Mouse (Mus musculus) hindbrain, embryonic 12.5 days (tissue): ENCODE data around the gene Lipc. TPM values are rescaled to one million over a fixed set of nuclear protein-coding genes. Genes with fewer than 3 reads are reported as not detected.

ENCODE experiments used
- ATAC-seq: fragments of 200-750 bp; cut with Nextera tagmentation; 2 replicates; pipeline ENCODE4 v1.8.0; 2017; ENCODE audit warnings: moderate TSS enrichment; ENCODE audit not compliant: low FRiP score
- H3K27ac ChIP-seq: fragments of 300-500 bp; sonication (generic); 2 replicates; pipeline ENCODE4 v1.5.1; 2016; ENCODE audit warnings: mild to moderate bottlenecking
- H3K27me3 ChIP-seq: fragments of 300-500 bp; sonication (generic); 2 replicates; pipeline ENCODE4 v1.6.1; 2016; ENCODE audit warnings: mild to moderate bottlenecking
- H3K36me3 ChIP-seq: fragments of 300-500 bp; sonication (generic); 2 replicates; pipeline ENCODE4 v1.6.1; 2016; ENCODE audit warnings: mild to moderate bottlenecking
- H3K4me1 ChIP-seq: fragments of 300-500 bp; sonication (generic); 2 replicates; pipeline ENCODE4 v1.6.1; 2016
- H3K4me2 ChIP-seq: fragments of 300-500 bp; sonication (generic); replicated peaks from 2 replicates; pipeline ENCODE4 v1.6.1; 2016; ENCODE audit warnings: mild to moderate bottlenecking
- H3K4me3 ChIP-seq: fragments of 300-500 bp; sonication (generic); 2 replicates; pipeline ENCODE4 v1.5.1; 2016; ENCODE audit warnings: mild to moderate bottlenecking
- H3K9ac ChIP-seq: fragments of 300-500 bp; sonication (generic); 2 replicates; pipeline ENCODE4 v1.6.1; 2016; ENCODE audit warnings: mild to moderate bottlenecking, moderate library complexity
- H3K9me3 ChIP-seq: fragments of 300-500 bp; sonication (generic); replicated peaks from 2 replicates; pipeline ENCODE4 v1.6.1; 2016; ENCODE audit warnings: mild to moderate bottlenecking
- WGBS: fragments of 180-500 bp; shearing (Covaris S2); methylation state at CpG from one replicate; pipeline ENCODE4 v1.1.7; 2016; 5-methylcytosine and 5-hydroxymethylcytosine counted together
- polyA plus RNA-seq: library from polyadenylated mRNA; unstranded; fragments of >200 nt; fragmentation: Nextera tagmentation; extraction: Ambion mirVana; gene quantifications from 2 replicates; pipeline ENCODE4 v1.2.1, GENCODE M21; 2016

The Lipc gene
- polyA plus RNA-seq, 1 experiment from 2014 or later: 0.70 TPM

- WGBS: 91% methylated on average over 11 of the region's 11 CpGs
- no peaks in the 10 kb centered on the region for H3K36me3 ChIP-seq
- no peaks in the 10 kb centered on the region for H3K4me1 ChIP-seq
- H3K9me3 ChIP-seq: no peaks in the 10 kb centered on the region
- H3K27ac ChIP-seq: no peak overlapping the region
- H3K27me3 ChIP-seq: no peaks in the 10 kb centered on the region
- no peak overlapping the region for H3K4me2 ChIP-seq
- H3K4me3 ChIP-seq: no peak overlapping the region
- H3K9ac ChIP-seq: no peak overlapping the region
- ATAC-seq: no peak
Measured at GRCm38 (mm10) chr9:70902821-70903730, 49.0 kb downstream of the Lipc start.

DNA sequence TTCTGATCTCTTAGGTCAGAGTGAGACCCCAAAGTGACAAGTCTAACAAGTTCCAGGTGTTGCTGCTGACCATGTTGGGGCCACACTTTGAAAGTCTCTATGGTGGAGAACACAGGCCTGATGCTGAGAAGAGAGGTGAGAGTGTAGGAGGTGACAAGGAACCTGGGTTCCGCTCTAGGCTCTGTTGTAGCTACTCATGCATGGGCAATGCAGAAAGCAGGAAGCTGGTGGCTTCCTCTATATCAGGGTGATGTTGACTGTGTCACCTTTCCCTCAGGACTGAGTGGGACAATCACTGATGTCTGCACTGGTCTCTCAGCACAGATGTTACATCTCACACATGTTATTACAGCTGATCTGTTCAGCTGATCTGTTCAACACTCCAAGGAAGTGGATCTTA is 57.8 kb downstream of the Lipc start:
- Histone ChIP-seq H3K4me2 (no peak overlapping the region), H3K36me3 (no peaks in the 10 kb centered on the region), H3K27ac (no peak overlapping the region), H3K4me1 (no peaks in the 10 kb centered on the region), H3K4me3 (no peak overlapping the region), H3K9ac (no peak overlapping the region), H3K27me3 (no peaks in the 10 kb centered on the region), H3K9me3 (no peaks in the 10 kb centered on the region)
- ATAC-seq: no peak
- 100% methylated on average over 1 of the region's 1 CpGs for WGBS

DNA sequence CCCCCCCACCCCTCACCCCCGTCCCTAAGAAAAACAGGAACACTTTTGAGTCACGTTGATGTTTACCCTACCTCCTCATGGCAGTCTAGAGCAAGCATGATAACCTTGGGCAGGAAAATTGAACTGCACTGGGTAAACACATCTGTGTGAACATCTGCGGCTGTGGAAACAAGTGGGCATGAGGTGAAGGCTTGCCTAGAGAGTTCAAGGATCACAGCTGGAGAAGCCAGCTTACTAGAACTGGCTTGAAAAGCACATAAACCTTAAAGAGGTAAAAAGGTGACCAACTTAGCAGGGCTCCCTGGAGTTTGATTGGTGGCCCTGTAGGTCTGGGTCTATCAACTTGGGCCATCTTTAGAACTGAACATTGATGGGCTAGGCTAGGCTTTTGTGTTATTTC is 58.5 kb downstream of the Lipc start:
- Histone ChIP-seq H3K36me3 (no peaks in the 10 kb centered on the region), H3K9ac (no peak overlapping the region), H3K27ac (no peak overlapping the region), H3K27me3 (no peaks in the 10 kb centered on the region), H3K9me3 (no peaks in the 10 kb centered on the region), H3K4me3 (no peak overlapping the region), H3K4me2 (no peak overlapping the region), H3K4me1 (no peaks in the 10 kb centered on the region)
- no peak for ATAC-seq
- WGBS: 63% methylated on average over 3 of the region's 3 CpGs

DNA sequence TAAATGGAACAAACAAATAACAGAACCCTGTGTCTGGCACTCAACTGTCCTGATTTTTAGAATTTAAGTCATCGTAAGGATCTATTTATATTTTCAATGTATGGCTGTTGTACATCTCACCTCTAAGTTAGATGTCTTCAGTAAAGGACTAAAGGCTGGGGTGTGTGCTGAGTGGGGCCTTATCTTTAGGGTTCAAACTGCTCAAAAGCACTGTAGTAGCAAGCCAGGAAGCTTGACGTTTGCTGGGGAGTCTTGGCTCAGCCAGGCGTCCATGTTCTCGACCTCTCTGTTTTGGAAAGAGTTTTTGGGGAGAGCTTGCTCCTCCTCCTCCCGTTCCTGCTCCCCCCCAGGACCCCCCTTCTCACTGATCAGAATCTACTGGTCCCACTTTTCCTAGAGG is 59.4 kb downstream of the Lipc start:
- Histone ChIP-seq H3K36me3 (no peaks in the 10 kb centered on the region), H3K9me3 (no peaks in the 10 kb centered on the region), H3K9ac (no peak overlapping the region), H3K4me3 (no peak overlapping the region), H3K27me3 (no peaks in the 10 kb centered on the region), H3K4me2 (no peak overlapping the region), H3K27ac (no peak overlapping the region), H3K4me1 (no peaks in the 10 kb centered on the region)
- 83% methylated on average over 5 of the region's 5 CpGs for WGBS
- no peak for ATAC-seq

GRCm38 (mm10) chr9:70891431-70892133 is 60.4 kb downstream of the Lipc start:
- Histone ChIP-seq H3K4me3 (no peak overlapping the region), H3K27me3 (no peaks in the 10 kb centered on the region), H3K4me2 (no peak overlapping the region), H3K36me3 (no peaks in the 10 kb centered on the region), H3K9ac (no peak overlapping the region), H3K9me3 (no peaks in the 10 kb centered on the region), H3K27ac (no peak overlapping the region), H3K4me1 (no peaks in the 10 kb centered on the region)
- ATAC-seq: no peak
- WGBS: 64% methylated on average over 8 of the region's 8 CpGs

GRCm38 (mm10) chr9:70890736-70891135 is 61.3 kb downstream of the Lipc start:
- Histone ChIP-seq H3K27ac (no peak overlapping the region), H3K9ac (no peak overlapping the region), H3K9me3 (no peaks in the 10 kb centered on the region), H3K4me3 (no peak overlapping the region), H3K4me2 (no peak overlapping the region), H3K36me3 (no peaks in the 10 kb centered on the region), H3K27me3 (no peaks in the 10 kb centered on the region), H3K4me1 (no peaks in the 10 kb centered on the region)
- WGBS: 89% methylated on average over 7 of the region's 7 CpGs
- ATAC-seq: no peak

DNA sequence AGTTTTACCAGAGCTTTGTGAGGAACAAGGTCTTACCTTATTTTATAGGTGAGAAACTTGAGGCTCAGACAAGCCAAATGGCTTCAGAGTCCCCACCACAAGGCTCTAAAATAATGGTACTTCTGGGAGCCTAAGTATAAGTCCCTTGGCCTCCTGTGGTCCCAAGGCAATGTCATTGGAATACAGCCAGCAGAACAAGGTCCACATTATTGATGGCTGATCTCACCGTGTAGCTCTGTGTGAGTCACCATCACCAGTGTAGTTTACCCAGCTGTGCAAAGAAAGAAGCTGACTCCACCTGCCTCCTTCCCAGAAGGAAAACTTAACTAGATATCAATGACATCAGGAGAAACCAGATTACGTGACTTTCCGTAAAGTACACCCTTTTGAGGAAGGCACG is 63.1 kb downstream of the Lipc start:
- H3K4me2 ChIP-seq: no peak overlapping the region
- H3K27ac ChIP-seq: no peak overlapping the region
- no peak overlapping the region for H3K9ac ChIP-seq
- no peaks in the 10 kb centered on the region for H3K9me3 ChIP-seq
- 82% methylated on average over 4 of the region's 4 CpGs for WGBS
- H3K27me3 ChIP-seq: no peaks in the 10 kb centered on the region
- no peak overlapping the region for H3K4me3 ChIP-seq
- H3K4me1 ChIP-seq: no peaks in the 10 kb centered on the region
- H3K36me3 ChIP-seq: no peaks in the 10 kb centered on the region
- ATAC-seq: no peak

DNA sequence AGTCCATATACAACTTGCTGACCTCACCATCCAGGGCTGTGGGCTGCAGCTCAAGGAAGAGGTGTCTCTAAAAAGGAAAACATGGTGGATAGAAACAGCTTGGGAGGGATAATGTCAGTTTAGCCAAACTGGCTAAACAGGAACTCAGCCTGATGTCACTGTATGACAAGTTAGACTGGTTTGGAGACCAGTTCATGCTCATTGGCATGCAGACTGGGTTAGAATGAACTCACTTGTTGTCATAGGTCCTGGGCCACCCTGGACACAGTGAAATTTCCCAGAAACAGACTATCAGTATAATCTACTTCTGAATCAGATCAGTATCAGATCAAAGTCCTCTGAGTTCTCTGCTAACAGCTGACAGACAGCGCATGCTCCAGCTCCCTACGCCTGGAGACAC is 63.5 kb downstream of the Lipc start:
- no peak for ATAC-seq

DNA sequence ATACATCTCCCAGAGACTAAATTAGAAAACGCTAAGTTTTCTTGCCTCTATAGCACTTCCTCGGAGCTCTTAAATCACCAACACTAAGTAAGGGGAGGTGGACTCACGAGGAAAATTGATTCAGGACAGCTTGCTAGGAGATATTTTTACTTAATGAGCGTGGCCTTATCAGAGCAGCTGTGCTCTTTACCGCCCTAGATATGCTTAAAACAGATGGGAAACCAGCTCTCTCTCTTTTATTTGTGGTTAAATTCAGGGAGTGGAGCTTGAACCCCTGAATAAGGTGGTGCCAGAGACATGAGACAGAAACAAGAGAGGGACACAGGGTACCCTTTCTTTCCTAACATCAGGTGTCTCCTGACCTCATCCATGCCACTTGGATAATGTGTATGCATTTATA is 70.0 kb downstream of the Lipc start:
- Histone ChIP-seq H3K4me3 (no peak overlapping the region), H3K4me2 (no peak overlapping the region), H3K27ac (no peak overlapping the region), H3K9ac (no peak overlapping the region), H3K4me1 (no peaks in the 10 kb centered on the region), H3K27me3 (no peaks in the 10 kb centered on the region), H3K9me3 (no peaks in the 10 kb centered on the region), H3K36me3 (no peaks in the 10 kb centered on the region)
- 69% methylated on average over 5 of the region's 5 CpGs for WGBS
- no peak for ATAC-seq

More for the DNA sequence above, 63.5 kb downstream of the Lipc start:
- Histone ChIP-seq H3K27ac (no peak overlapping the region), H3K27me3 (no peaks in the 10 kb centered on the region), H3K4me2 (no peak overlapping the region), H3K36me3 (no peaks in the 10 kb centered on the region), H3K4me3 (no peak overlapping the region), H3K4me1 (no peaks in the 10 kb centered on the region), H3K9ac (no peak overlapping the region), H3K9me3 (no peaks in the 10 kb centered on the region)
- WGBS: 94% methylated on average over 2 of the region's 2 CpGs

- no peak for ATAC-seq
- Histone ChIP-seq H3K36me3 (no peaks in the 10 kb centered on the region), H3K4me3 (no peak overlapping the region), H3K27ac (no peak overlapping the region), H3K4me2 (no peak overlapping the region), H3K9ac (no peak overlapping the region), H3K9me3 (no peaks in the 10 kb centered on the region), H3K4me1 (no peaks in the 10 kb centered on the region), H3K27me3 (no peaks in the 10 kb centered on the region)
Measured at GRCm38 (mm10) chr9:70878823-70879222, 73.2 kb downstream of the Lipc start.

DNA sequence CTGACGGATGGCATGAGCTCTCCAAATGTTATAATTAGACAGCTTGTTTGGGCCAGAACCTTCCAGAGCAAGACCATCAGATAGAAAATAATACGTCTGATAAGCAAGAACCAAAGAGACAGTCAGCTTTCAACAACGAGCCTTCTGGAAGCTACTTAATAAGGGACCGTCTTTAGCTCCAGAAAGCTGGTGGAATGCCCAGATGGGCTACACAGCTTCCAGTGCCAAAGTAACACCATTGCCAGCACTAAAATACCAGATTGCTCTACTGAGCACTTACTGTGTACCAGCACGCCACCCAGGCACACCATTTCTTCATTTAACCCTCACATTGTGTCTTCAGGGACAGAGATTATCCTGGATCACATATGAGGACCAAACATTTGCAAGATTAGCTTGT is 73.9 kb downstream of the Lipc start:
- no peaks in the 10 kb centered on the region for H3K27me3 ChIP-seq
- H3K4me1 ChIP-seq: no peaks in the 10 kb centered on the region
- no peak overlapping the region for H3K27ac ChIP-seq
- H3K9ac ChIP-seq: no peak overlapping the region
- H3K9me3 ChIP-seq: no peaks in the 10 kb centered on the region
- no peak for ATAC-seq
- no peak overlapping the region for H3K4me3 ChIP-seq
- H3K4me2 ChIP-seq: no peak overlapping the region
- no peaks in the 10 kb centered on the region for H3K36me3 ChIP-seq
- WGBS: 87% methylated on average over 5 of the region's 5 CpGs

DNA sequence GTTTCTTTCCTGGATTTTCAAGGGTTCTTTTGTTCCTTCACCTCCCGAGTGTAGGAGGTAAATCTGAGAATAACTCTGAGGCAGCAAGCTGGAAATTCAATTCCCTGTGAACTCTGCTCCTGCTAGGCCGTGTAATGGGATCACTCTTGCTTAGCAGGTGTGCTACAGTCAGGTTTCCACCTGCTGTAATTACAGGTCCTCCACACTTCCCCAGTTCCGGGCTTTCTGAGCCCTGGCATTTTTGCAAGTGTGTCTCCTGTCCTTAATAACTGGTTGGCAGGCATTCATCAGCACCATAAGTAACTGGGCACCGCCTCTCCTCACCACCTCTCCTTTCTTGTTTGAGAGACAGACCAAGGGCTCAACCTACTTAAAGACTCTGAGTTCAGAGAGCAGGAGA is 76.5 kb downstream of the Lipc start:
- Histone ChIP-seq H3K4me1 (no peaks in the 10 kb centered on the region), H3K4me2 (no peak overlapping the region), H3K4me3 (no peak overlapping the region), H3K27ac (no peak overlapping the region), H3K9ac (no peak overlapping the region), H3K9me3 (no peaks in the 10 kb centered on the region), H3K27me3 (no peaks in the 10 kb centered on the region), H3K36me3 (no peaks in the 10 kb centered on the region)
- WGBS: 66% methylated on average over 4 of the region's 4 CpGs
- ATAC-seq: no peak

- H3K4me1 ChIP-seq: no peaks in the 10 kb centered on the region
- H3K4me2 ChIP-seq: no peak overlapping the region
- H3K9me3 ChIP-seq: no peaks in the 10 kb centered on the region
- no peaks in the 10 kb centered on the region for H3K36me3 ChIP-seq
- H3K27ac ChIP-seq: no peak overlapping the region
- H3K4me3 ChIP-seq: no peak overlapping the region
- H3K9ac ChIP-seq: no peak overlapping the region
- no peak for ATAC-seq
- 94% methylated on average over 4 of the region's 4 CpGs for WGBS
- H3K27me3 ChIP-seq: no peaks in the 10 kb centered on the region
Measured at GRCm38 (mm10) chr9:70875059-70875458, 77.0 kb downstream of the Lipc start.
